Mouse (Mus musculus): ENCODE results near the gene Ddr2. TPM values are rescaled to one million over a fixed set of nuclear protein-coding genes. Genes with fewer than 3 reads are reported as not detected.

Ddr2 gene
- 0.57 and 0.72 TPM in 2 replicates for polyA plus RNA-seq (2012; rRNA removed)

GRCm38 (mm10) chr1:170110516-170111332, at the start of gene Ddr2:
Gene Ddr2 (minus strand): TSS chr1:170110762.

GRCm38 (mm10) chr1:169968792-169969515, 141.6 kb downstream of the Ddr2 start, which contains the start of gene Hsd17b7:
Gene Hsd17b7 (minus strand): TSS chr1:169969241.

GRCm38 (mm10) chr1:169928454-169928971, 182.0 kb downstream of the Ddr2 start, which contains the start of gene Ccdc190:
Gene Ccdc190 (plus strand): TSS chr1:169928648.

Other genes starting within 250 kb of the Ddr2 start
- gene Ccdc190, start 182.1 kb downstream of the Ddr2 start, polyA plus RNA-seq (2012; rRNA removed), result 0.02 and 0.05 TPM in 2 replicates
- 11.6 and 14.9 TPM in 2 replicates for gene Hsd17b7, start 141.5 kb downstream of the Ddr2 start, polyA plus RNA-seq (2012; rRNA removed)
- 16.3 and 17.1 TPM in 2 replicates for gene Uap1, start 64.2 kb upstream of the Ddr2 start, polyA plus RNA-seq (2012; rRNA removed)
- gene Uhmk1, start 104.6 kb upstream of the Ddr2 start, polyA plus RNA-seq (2012; rRNA removed), result 7.6 and 8.0 TPM in 2 replicates
- not detected in 2 replicates for gene Sh2d1b2, start 122.0 kb upstream of the Ddr2 start, polyA plus RNA-seq (2012; rRNA removed)
- gene Sh2d1b1, start 166.6 kb upstream of the Ddr2 start, polyA plus RNA-seq (2012; rRNA removed), result 0.21 and 0.23 TPM in 2 replicates
- gene Gm7694, start 195.6 kb upstream of the Ddr2 start, polyA plus RNA-seq (2012; rRNA removed), result 2.9 and 4.6 TPM in 2 replicates
- gene Spata46, start 198.0 kb upstream of the Ddr2 start, polyA plus RNA-seq (2012; rRNA removed), result not detected in 2 replicates